Mouse (Mus musculus): ENCODE data around the gene 1700012B09Rik.
A peak's percentile ranks its signal among the peaks of the same experiment; 100 is the strongest.

Gene 1700012B09Rik

GRCm38 (mm10) chr9:14770803-14771471 lies at the start of gene 1700012B09Rik:
TSS of gene 1700012B09Rik (minus strand) at chr9:14771030.
- Histone ChIP-seq H3K9me3 (ENCODE audit: low read length) (no peaks in the 10 kb centered on the region), H3K36me3 (ENCODE audit: insufficient read depth, low read length) (no peaks in the 10 kb centered on the region), H3K4me1 (replicated peaks; ENCODE audit: low read depth, low read length) (peaks cover 11% of the 10 kb centered on the region), H3K4me3 (replicated peaks; ENCODE audit: low read length) (peak within 1 kb of the TSS; percentile 51), H3K27me3 (ENCODE audit: insufficient read depth, low read length) (peaks cover 34% of the 10 kb centered on the region)
- TF ChIP-seq NANOG (IDR thresholded peaks at IDR 0.05; ENCODE audit: borderline replicate concordance, low read length) (no peak), CTCF (conservative IDR thresholded peaks at IDR 0.05; ENCODE audit: low read length) (no peak), POU5F1 (IDR thresholded peaks at IDR 0.05; ENCODE audit: borderline replicate concordance, low read length) (no peak)

GRCm38 (mm10) chr9:14810111-14810510 lies 39.3 kb upstream of the 1700012B09Rik start:
- Histone ChIP-seq H3K36me3 (ENCODE audit: insufficient read depth, low read length) (peaks cover 95% of the 10 kb centered on the region), H3K27me3 (ENCODE audit: insufficient read depth, low read length) (no peaks in the 10 kb centered on the region), H3K4me1 (replicated peaks; ENCODE audit: low read depth, low read length) (peaks cover 8% of the 10 kb centered on the region; the same call in 1 of the 2 replicates), H3K9me3 (ENCODE audit: low read length) (no peaks in the 10 kb centered on the region), H3K4me3 (replicated peaks; ENCODE audit: low read length) (no peak overlapping the region)
- TF ChIP-seq POU5F1 (IDR thresholded peaks at IDR 0.05; ENCODE audit: borderline replicate concordance, low read length) (no peak), NANOG (IDR thresholded peaks at IDR 0.05; ENCODE audit: borderline replicate concordance, low read length) (no peak), CTCF (conservative IDR thresholded peaks at IDR 0.05; ENCODE audit: low read length) (no peak)

- H3K9me3 ChIP-seq (ENCODE audit: low read length), result no peaks in the 10 kb centered on the region
- no peaks in the 10 kb centered on the region for H3K27me3 ChIP-seq (ENCODE audit: insufficient read depth, low read length)
- no peak overlapping the region for H3K4me3 ChIP-seq (replicated peaks; ENCODE audit: low read length)
- peaks cover 8% of the 10 kb centered on the region; the same call in 1 of the 2 replicates for H3K4me1 ChIP-seq (replicated peaks; ENCODE audit: low read depth, low read length)
- TF ChIP-seq CTCF (conservative IDR thresholded peaks at IDR 0.05; ENCODE audit: low read length) (no peak), POU5F1 (IDR thresholded peaks at IDR 0.05; ENCODE audit: borderline replicate concordance, low read length) (no peak), NANOG (IDR thresholded peaks at IDR 0.05; ENCODE audit: borderline replicate concordance, low read length) (no peak)
- peaks cover 96% of the 10 kb centered on the region for H3K36me3 ChIP-seq (ENCODE audit: insufficient read depth, low read length)
Measured at GRCm38 (mm10) chr9:14806786-14807185, 36.0 kb upstream of the 1700012B09Rik start.

GRCm38 (mm10) chr9:14805714-14806113 lies 34.9 kb upstream of the 1700012B09Rik start:
- no peak overlapping the region for H3K4me3 ChIP-seq (replicated peaks; ENCODE audit: low read length)
- H3K9me3 ChIP-seq (ENCODE audit: low read length), result no peaks in the 10 kb centered on the region
- peaks cover 8% of the 10 kb centered on the region; the same call in 1 of the 2 replicates for H3K4me1 ChIP-seq (replicated peaks; ENCODE audit: low read depth, low read length)
- no peaks in the 10 kb centered on the region for H3K27me3 ChIP-seq (ENCODE audit: insufficient read depth, low read length)
- peaks cover 96% of the 10 kb centered on the region for H3K36me3 ChIP-seq (ENCODE audit: insufficient read depth, low read length)
- no peak for TF ChIP-seq POU5F1 (IDR thresholded peaks at IDR 0.05; ENCODE audit: borderline replicate concordance, low read length)
- no peak for TF ChIP-seq CTCF (conservative IDR thresholded peaks at IDR 0.05; ENCODE audit: low read length)
- TF ChIP-seq NANOG (IDR thresholded peaks at IDR 0.05; ENCODE audit: borderline replicate concordance, low read length), result no peak

GRCm38 (mm10) chr9:14787356-14787755 lies 16.5 kb upstream of the 1700012B09Rik start:
- Histone ChIP-seq H3K4me1 (replicated peaks; ENCODE audit: low read depth, low read length) (peaks cover 42% of the 10 kb centered on the region), H3K36me3 (ENCODE audit: insufficient read depth, low read length) (peaks cover 72% of the 10 kb centered on the region), H3K27me3 (ENCODE audit: insufficient read depth, low read length) (no peaks in the 10 kb centered on the region), H3K9me3 (ENCODE audit: low read length) (no peaks in the 10 kb centered on the region), H3K4me3 (replicated peaks; ENCODE audit: low read length) (no peak overlapping the region)
- no peak for TF ChIP-seq POU5F1 (IDR thresholded peaks at IDR 0.05; ENCODE audit: borderline replicate concordance, low read length)
- no peak for TF ChIP-seq CTCF (conservative IDR thresholded peaks at IDR 0.05; ENCODE audit: low read length)
- TF ChIP-seq NANOG (IDR thresholded peaks at IDR 0.05; ENCODE audit: borderline replicate concordance, low read length), result no peak

GRCm38 (mm10) chr9:14784039-14785002 lies 13.5 kb upstream of the 1700012B09Rik start, which contains the start of the genes Mre11a and Ankrd49:
TSS of gene Mre11a (plus strand) at chr9:14784654.
TSS of gene Ankrd49 (minus strand) at chr9:14784856.
- TF ChIP-seq NANOG (IDR thresholded peaks at IDR 0.05; ENCODE audit: borderline replicate concordance, low read length) (no peak), POU5F1 (IDR thresholded peaks at IDR 0.05; ENCODE audit: borderline replicate concordance, low read length) (no peak), CTCF (conservative IDR thresholded peaks at IDR 0.05; ENCODE audit: low read length) (no peak)
- Histone ChIP-seq H3K9me3 (ENCODE audit: low read length) (no peaks in the 10 kb centered on the region), H3K36me3 (ENCODE audit: insufficient read depth, low read length) (peaks cover 70% of the 10 kb centered on the region), H3K27me3 (ENCODE audit: insufficient read depth, low read length) (no peaks in the 10 kb centered on the region), H3K4me3 (replicated peaks; ENCODE audit: low read length) (peak within 1 kb of the TSS; percentile 93), H3K4me1 (replicated peaks; ENCODE audit: low read depth, low read length) (peaks cover 35% of the 10 kb centered on the region)

GRCm38 (mm10) chr9:14778341-14778740 lies 7.5 kb upstream of the 1700012B09Rik start:
- Histone ChIP-seq H3K4me3 (replicated peaks; ENCODE audit: low read length) (0 out of 2 replicates have a peak overlapping the region, but pooled peaks have one; percentile 8), H3K9me3 (ENCODE audit: low read length) (no peaks in the 10 kb centered on the region), H3K27me3 (ENCODE audit: insufficient read depth, low read length) (no peaks in the 10 kb centered on the region), H3K4me1 (replicated peaks; ENCODE audit: low read depth, low read length) (peaks cover 19% of the 10 kb centered on the region), H3K36me3 (ENCODE audit: insufficient read depth, low read length) (peaks cover 34% of the 10 kb centered on the region)
- TF ChIP-seq NANOG (IDR thresholded peaks at IDR 0.05; ENCODE audit: borderline replicate concordance, low read length), result no peak
- no peak for TF ChIP-seq POU5F1 (IDR thresholded peaks at IDR 0.05; ENCODE audit: borderline replicate concordance, low read length)
- TF ChIP-seq CTCF (conservative IDR thresholded peaks at IDR 0.05; ENCODE audit: low read length), result no peak

GRCm38 (mm10) chr9:14773813-14774212 lies 3.0 kb upstream of the 1700012B09Rik start:
- H3K36me3 ChIP-seq (ENCODE audit: insufficient read depth, low read length), result no peaks in the 10 kb centered on the region
- H3K27me3 ChIP-seq (ENCODE audit: insufficient read depth, low read length), result peaks cover 26% of the 10 kb centered on the region
- TF ChIP-seq NANOG (IDR thresholded peaks at IDR 0.05; ENCODE audit: borderline replicate concordance, low read length), result no peak
- TF ChIP-seq CTCF (conservative IDR thresholded peaks at IDR 0.05; ENCODE audit: low read length), result no peak
- no peak for TF ChIP-seq POU5F1 (IDR thresholded peaks at IDR 0.05; ENCODE audit: borderline replicate concordance, low read length)
- no peak overlapping the region for H3K4me3 ChIP-seq (replicated peaks; ENCODE audit: low read length)
- peaks cover 21% of the 10 kb centered on the region for H3K4me1 ChIP-seq (replicated peaks; ENCODE audit: low read depth, low read length)
- no peaks in the 10 kb centered on the region for H3K9me3 ChIP-seq (ENCODE audit: low read length)
